Mouse (Mus musculus) bone marrow, adult 2 months (tissue): Measurements from ENCODE around the gene Slc3a1. TPM values are rescaled to one million over a fixed set of nuclear protein-coding genes. Genes with fewer than 3 reads are reported as not detected.

Source experiments
- H3K27ac ChIP-seq: fragments of 200-500 bp; 2 replicates; pipeline ENCODE4 v1.5.1; 2012; ENCODE audit warnings: low read depth, mild to moderate bottlenecking, control low read depth, inconsistent platforms, low read length; ENCODE audit not compliant: control insufficient read depth, poor library complexity, insufficient read depth
- H3K4me1 ChIP-seq: fragments of 200-500 bp; 2 replicates; pipeline ENCODE4 v1.6.1; 2011; ENCODE audit warnings: low read length; ENCODE audit not compliant: control insufficient read depth, insufficient read depth
- H3K4me3 ChIP-seq: fragments of 200-500 bp; replicated peaks from 2 replicates; pipeline ENCODE3; 2011; ENCODE audit warnings: mild to moderate bottlenecking, low read depth, low read length, control low read depth; ENCODE audit not compliant: control insufficient read depth
- CTCF ChIP-seq: fragments of 200-500 bp; IDR thresholded peaks from 2 replicates; pipeline ENCODE4 v1.5.1; 2011; ENCODE audit warnings: low read length, control low read depth; ENCODE audit not compliant: control insufficient read depth, insufficient read depth
- POLR2A ChIP-seq: fragments of 200-500 bp; IDR thresholded peaks from 2 replicates; pipeline ENCODE4 v1.6.1; 2011; ENCODE audit warnings: low read depth, mild to moderate bottlenecking, control low read depth, low read length, borderline replicate concordance; ENCODE audit not compliant: control insufficient read depth
- WGBS: fragments of 180-500 bp; shearing (Covaris S2); methylation state at CpG from one replicate; pipeline ENCODE4 v1.1.7; 2018; 5-methylcytosine and 5-hydroxymethylcytosine counted together
- polyA plus RNA-seq: library from polyadenylated mRNA; stranded (reverse); fragments of >200 nt; gene quantifications from 2 replicates; pipeline ENCODE4 v1.2.4, GENCODE M21; 2011; ENCODE audit warnings: low replicate concordance; ENCODE audit not compliant: missing spikeins, insufficient read depth, insufficient read length

Slc3a1 gene
- polyA plus RNA-seq, 1 experiment: 1.3 TPM

- 80% methylated on average over 6 of the region's 6 CpGs for WGBS
- H3K4me3 ChIP-seq: no peak overlapping the region
- no peaks in the 10 kb centered on the region for H3K4me1 ChIP-seq
- TF ChIP-seq CTCF (no peak), POLR2A (no peak)
- no peak overlapping the region for H3K27ac ChIP-seq
Observed at GRCm38 (mm10) chr17:85042419-85042818, 14.2 kb downstream of the Slc3a1 start.

- no peak overlapping the region for H3K27ac ChIP-seq
- 75% methylated on average over 6 of the region's 6 CpGs for WGBS
- H3K4me3 ChIP-seq: no peak overlapping the region
- TF ChIP-seq CTCF (no peak), POLR2A (no peak)
- H3K4me1 ChIP-seq: no peaks in the 10 kb centered on the region
Observed at GRCm38 (mm10) chr17:85043404-85043816, 15.2 kb downstream of the Slc3a1 start.

- Histone ChIP-seq H3K27ac (no peak overlapping the region), H3K4me1 (no peaks in the 10 kb centered on the region), H3K4me3 (no peak overlapping the region)
- no peak for TF ChIP-seq CTCF
- TF ChIP-seq POLR2A: no peak
- WGBS: 83% methylated on average over 5 of the region's 5 CpGs
Observed at GRCm38 (mm10) chr17:85044466-85044865, 16.3 kb downstream of the Slc3a1 start.

DNA sequence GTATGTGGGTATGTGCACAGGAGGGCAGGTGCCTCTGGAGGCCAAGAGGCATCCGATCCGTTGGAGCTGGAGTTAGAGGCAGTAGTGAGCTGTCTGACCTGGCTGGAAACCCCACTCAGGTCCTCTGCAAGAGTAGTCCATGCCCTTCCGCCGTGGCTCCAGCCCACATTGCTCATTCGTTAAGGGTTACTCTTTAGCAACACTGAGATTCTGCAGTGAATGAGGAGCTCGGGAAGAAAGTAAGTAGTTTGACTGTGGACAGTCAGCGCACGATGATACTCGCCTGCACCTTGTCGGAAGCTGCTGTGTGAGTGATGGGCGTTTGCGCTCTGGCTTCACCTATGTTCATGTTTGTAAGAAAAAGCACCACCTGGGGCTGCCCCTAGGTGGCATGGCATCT, 17.0 kb downstream of the Slc3a1 start:
- TF ChIP-seq CTCF: no peak
- H3K4me1 ChIP-seq: no peaks in the 10 kb centered on the region
- WGBS: 83% methylated on average over 12 of the region's 12 CpGs
- no peak overlapping the region for H3K4me3 ChIP-seq
- H3K27ac ChIP-seq: no peak overlapping the region

DNA sequence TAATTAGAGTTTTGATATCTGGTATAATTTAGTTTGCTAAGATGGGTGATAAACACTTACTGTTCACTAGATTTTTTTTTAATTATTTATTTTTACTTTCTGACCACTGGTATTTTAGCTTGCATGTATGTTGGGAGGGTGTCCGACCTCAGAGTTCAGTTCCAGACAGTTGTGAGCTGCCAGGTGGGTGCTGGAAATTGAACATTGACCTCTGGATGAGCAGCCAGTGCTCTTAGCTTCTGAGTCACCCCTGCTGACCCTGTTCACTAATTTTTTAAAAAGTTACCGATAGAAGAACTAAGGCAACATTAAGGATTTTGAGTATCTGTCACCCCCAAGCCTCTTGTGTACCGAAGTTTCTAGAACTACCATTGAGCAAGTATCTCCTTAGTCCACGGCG, 20.2 kb downstream of the Slc3a1 start:
- no peak for TF ChIP-seq CTCF
- TF ChIP-seq POLR2A: no peak
- Histone ChIP-seq H3K27ac (no peak overlapping the region), H3K4me1 (no peaks in the 10 kb centered on the region), H3K4me3 (no peak overlapping the region)
- WGBS: 83% methylated on average over 5 of the region's 5 CpGs

GRCm38 (mm10) chr17:85058276-85058675, 30.1 kb downstream of the Slc3a1 start:
- Histone ChIP-seq H3K4me3 (no peak overlapping the region), H3K4me1 (no peaks in the 10 kb centered on the region), H3K27ac (no peak overlapping the region)
- WGBS: 86% methylated on average over 7 of the region's 7 CpGs
- TF ChIP-seq POLR2A (no peak), CTCF (no peak)

- TF ChIP-seq CTCF: no peak
- TF ChIP-seq POLR2A: no peak
- 90% methylated on average over 6 of the region's 6 CpGs for WGBS
- H3K4me3 ChIP-seq: no peak overlapping the region
- H3K4me1 ChIP-seq: no peaks in the 10 kb centered on the region
- H3K27ac ChIP-seq: no peak overlapping the region
Observed at GRCm38 (mm10) chr17:85059136-85059535, 31.0 kb downstream of the Slc3a1 start.

DNA sequence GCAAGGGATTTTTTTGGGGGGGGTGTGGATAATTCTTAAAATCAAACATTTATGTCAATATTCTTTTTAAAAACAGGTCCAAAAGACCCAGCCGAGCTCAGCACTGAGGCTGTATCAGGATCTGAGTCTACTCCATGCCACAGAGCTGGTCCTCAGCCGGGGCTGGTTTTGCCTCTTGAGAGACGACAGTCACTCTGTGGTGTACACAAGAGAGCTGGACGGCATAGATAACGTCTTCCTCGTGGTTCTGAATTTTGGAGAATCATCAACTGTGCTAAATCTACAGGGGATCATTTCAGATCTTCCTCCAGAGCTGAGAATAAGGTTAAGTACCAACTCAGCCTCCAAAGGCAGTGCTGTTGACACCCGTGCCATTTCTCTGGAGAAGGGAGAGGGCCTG, 35.4 kb downstream of the Slc3a1 start:
- no peak for TF ChIP-seq POLR2A
- TF ChIP-seq CTCF: no peak
- no peak overlapping the region for H3K27ac ChIP-seq
- no peaks in the 10 kb centered on the region for H3K4me1 ChIP-seq
- no peak overlapping the region for H3K4me3 ChIP-seq
- 61% methylated on average over 7 of the region's 7 CpGs for WGBS

DNA sequence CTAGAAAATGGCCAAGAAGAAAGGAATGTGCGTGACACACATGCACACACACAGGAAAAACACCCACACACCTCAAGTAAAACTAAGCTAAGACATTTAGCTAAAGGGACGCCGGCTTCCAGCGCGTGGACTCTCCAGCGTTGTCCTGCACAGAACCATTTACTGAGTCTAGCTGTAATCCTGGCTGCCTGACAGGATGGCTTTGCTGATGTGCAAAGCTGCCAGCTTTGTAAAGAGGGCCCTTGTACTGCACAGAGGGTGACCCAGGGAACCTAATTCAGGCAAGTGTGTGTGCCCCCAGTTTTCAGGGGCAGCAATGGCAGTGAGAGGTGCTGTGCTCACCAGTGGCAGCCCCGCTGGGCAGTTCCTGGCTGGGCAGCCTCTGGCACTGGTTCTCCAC, 39.2 kb downstream of the Slc3a1 start:
- H3K4me1 ChIP-seq: no peaks in the 10 kb centered on the region
- no peak overlapping the region for H3K4me3 ChIP-seq
- no peak overlapping the region for H3K27ac ChIP-seq
- WGBS: 91% methylated on average over 7 of the region's 7 CpGs
- TF ChIP-seq POLR2A (no peak), CTCF (no peak)

DNA sequence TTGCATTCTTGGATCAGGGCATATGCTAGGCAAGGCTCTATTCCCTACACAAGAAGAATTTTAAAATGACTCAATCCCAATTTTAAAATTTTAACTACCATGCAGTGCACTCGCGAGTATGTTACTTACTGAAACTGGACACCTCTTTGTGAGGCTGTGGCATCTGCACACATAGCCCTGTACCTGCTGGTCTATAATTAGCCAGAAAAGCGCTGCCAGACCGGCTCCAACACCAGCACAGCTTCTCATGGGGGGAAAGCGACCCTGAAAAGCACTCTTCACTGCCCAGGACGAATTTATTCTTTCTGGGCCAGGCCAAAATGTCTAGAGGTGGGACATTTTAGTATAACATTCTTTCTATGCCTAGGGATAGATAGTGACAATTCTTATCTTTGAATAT, 42.5 kb downstream of the Slc3a1 start:
- Histone ChIP-seq H3K4me3 (no peak overlapping the region), H3K27ac (no peak overlapping the region), H3K4me1 (no peaks in the 10 kb centered on the region)
- 87% methylated on average over 6 of the region's 6 CpGs for WGBS
- TF ChIP-seq POLR2A (no peak), CTCF (no peak)
